Mouse (Mus musculus) spleen, postnatal 14 days (tissue): ENCODE results near the gene Tmod1.

Source experiments
- DNase-seq, 2 experiments: peaks; one replicate each; pipeline ENCODE4 v3.0.0; 2021 to 2022; ENCODE audit warnings: low spot score in 2 of 2

Tmod1 gene

GRCm38 (mm10) chr4:46038892-46039751 is at the start of gene Tmod1:
Gene Tmod1 (plus strand): TSS chr4:46038935.
- DNase-seq: peak; percentile 68 to 72

- no peak for DNase-seq
Measured at GRCm38 (mm10) chr4:45990427-45991135, 48.2 kb upstream of the Tmod1 start.

GRCm38 (mm10) chr4:45998536-45998935 is 40.2 kb upstream of the Tmod1 start:
- DNase-seq: no peak

GRCm38 (mm10) chr4:46008142-46008793 is 30.5 kb upstream of the Tmod1 start:
- DNase-seq: no peak

GRCm38 (mm10) chr4:46011698-46012097 is 27.0 kb upstream of the Tmod1 start:
- DNase-seq: no peak

- no peak for DNase-seq
Measured at GRCm38 (mm10) chr4:46015605-46016004, 23.1 kb upstream of the Tmod1 start.

GRCm38 (mm10) chr4:46023021-46023481 is 15.7 kb upstream of the Tmod1 start:
- DNase-seq: no peak

GRCm38 (mm10) chr4:46025893-46026292 is 12.8 kb upstream of the Tmod1 start:
- no peak for DNase-seq

GRCm38 (mm10) chr4:46028224-46028623 is 10.5 kb upstream of the Tmod1 start:
- no peak for DNase-seq

- DNase-seq: no peak
Measured at GRCm38 (mm10) chr4:46028781-46029180, 10.0 kb upstream of the Tmod1 start.

- DNase-seq: no peak
Measured at GRCm38 (mm10) chr4:46029552-46029951, 9.2 kb upstream of the Tmod1 start.

- no peak for DNase-seq
Measured at GRCm38 (mm10) chr4:46032448-46032847, 6.3 kb upstream of the Tmod1 start.

GRCm38 (mm10) chr4:46033197-46033596 is 5.5 kb upstream of the Tmod1 start:
- DNase-seq: no peak

GRCm38 (mm10) chr4:46038591-46038891 is 194 bp upstream of the Tmod1 start:
- no peak for DNase-seq

GRCm38 (mm10) chr4:46039899-46040298 is 1.2 kb downstream of the Tmod1 start:
- DNase-seq: peak in 1 of 2 experiments; percentile 16

GRCm38 (mm10) chr4:46040594-46041192 is 2.0 kb downstream of the Tmod1 start:
- DNase-seq: peak; percentile 41 to 70

- no peak for DNase-seq
Measured at GRCm38 (mm10) chr4:46041761-46042504, 3.2 kb downstream of the Tmod1 start.

GRCm38 (mm10) chr4:46042505-46042850 is 3.7 kb downstream of the Tmod1 start:
- DNase-seq: peak in 1 of 2 experiments; percentile 11

- no peak for DNase-seq
Measured at GRCm38 (mm10) chr4:46043361-46043760, 4.6 kb downstream of the Tmod1 start.

- no peak for DNase-seq
Measured at GRCm38 (mm10) chr4:46047971-46048370, 9.2 kb downstream of the Tmod1 start.

- DNase-seq: no peak
Measured at GRCm38 (mm10) chr4:46048418-46048817, 9.7 kb downstream of the Tmod1 start.
